Mouse (Mus musculus) spleen, adult 2 months (tissue): ENCODE results near the gene Gpr25.

Experiments
- CTCF ChIP-seq: fragments of 200-500 bp; IDR thresholded peaks from 2 replicates; pipeline ENCODE4 v1.5.1; 2011; ENCODE audit warnings: mild to moderate bottlenecking, inconsistent platforms; ENCODE audit not compliant: insufficient read depth, insufficient read length, insufficient replicate concordance; ENCODE audit errors: extremely low read depth
- POLR2A ChIP-seq: fragments of 200-500 bp; IDR thresholded peaks from 2 replicates; pipeline ENCODE4 v1.6.1; 2011; ENCODE audit warnings: low read depth, low read length, inconsistent platforms

GRCm38 (mm10) chr1:136231596-136231995, 29.1 kb downstream of the Gpr25 start:
- TF ChIP-seq CTCF = no peak
- TF ChIP-seq POLR2A = no peak
